Mouse (Mus musculus) forebrain, embryonic 14.5 days (tissue): Measurements from ENCODE around the gene Osbpl5. TPM values are rescaled to one million over a fixed set of nuclear protein-coding genes. Genes with fewer than 3 reads are reported as not detected.

ENCODE experiments used
- ATAC-seq: fragments of 200-750 bp; cut with Nextera tagmentation; 2 replicates; pipeline ENCODE4 v1.8.0; 2017; ENCODE audit warnings: mild to moderate bottlenecking, moderate library complexity
- DNase-seq: peaks from one replicate; pipeline ENCODE4 v3.0.0-alpha.2; 2015; ENCODE audit warnings: low spot score
- H3K27ac ChIP-seq: fragments of 300-500 bp; sonication (generic); 2 replicates; pipeline ENCODE4 v1.5.1; 2014; ENCODE audit warnings: low read depth, mild to moderate bottlenecking, control low read depth, low read length, moderate library complexity
- H3K27me3 ChIP-seq: fragments of 300-500 bp; sonication (generic); replicated peaks from 2 replicates; pipeline ENCODE4 v1.6.1; 2014; ENCODE audit warnings: low read length, control low read depth, mixed read lengths; ENCODE audit not compliant: control insufficient read depth, insufficient read depth
- H3K36me3 ChIP-seq: fragments of 300-500 bp; sonication (generic); 2 replicates; pipeline ENCODE4 v1.6.1; 2014; ENCODE audit warnings: low read length, control low read depth; ENCODE audit not compliant: control insufficient read depth, insufficient read depth
- H3K4me1 ChIP-seq: fragments of 300-500 bp; sonication (generic); 2 replicates; pipeline ENCODE4 v1.6.1; 2014; ENCODE audit warnings: antibody characterized with exemption, low read length, control low read depth; ENCODE audit not compliant: control insufficient read depth, insufficient read depth
- H3K4me2 ChIP-seq: fragments of 300-500 bp; sonication (generic); 2 replicates; pipeline ENCODE4 v1.6.1; 2014; ENCODE audit warnings: mild to moderate bottlenecking, control low read depth, low read length
- H3K4me3 ChIP-seq: fragments of 300-500 bp; sonication (generic); 2 replicates; pipeline ENCODE4 v1.5.1; 2014; ENCODE audit warnings: low read depth, low read length, control low read depth
- H3K9ac ChIP-seq: fragments of 300-500 bp; sonication (generic); 2 replicates; pipeline ENCODE4 v1.6.1; 2014; ENCODE audit warnings: mild to moderate bottlenecking, low read length, control low read depth, moderate library complexity
- H3K9me3 ChIP-seq: fragments of 300-500 bp; sonication (generic); replicated peaks from 2 replicates; pipeline ENCODE4 v1.6.1; 2016; ENCODE audit warnings: low read length, control low read depth, mixed read lengths; ENCODE audit not compliant: control insufficient read depth
- WGBS: fragments of 180-500 bp; shearing (Covaris S2); extraction: QIAGEN DNeasy Blood & Tissue Kit; methylation state at CpG from one replicate; pipeline ENCODE4 v1.1.7; 2014; 5-methylcytosine and 5-hydroxymethylcytosine counted together
- polyA plus RNA-seq: library from polyadenylated mRNA; unstranded; fragments of >200 nt; fragmentation: Nextera tagmentation; extraction: Ambion mirVana; gene quantifications from 2 replicates; pipeline ENCODE4 v1.2.1, GENCODE M21; 2014

Osbpl5 gene
- 25.8 and 29.4 TPM in 2 replicates for polyA plus RNA-seq

DNA sequence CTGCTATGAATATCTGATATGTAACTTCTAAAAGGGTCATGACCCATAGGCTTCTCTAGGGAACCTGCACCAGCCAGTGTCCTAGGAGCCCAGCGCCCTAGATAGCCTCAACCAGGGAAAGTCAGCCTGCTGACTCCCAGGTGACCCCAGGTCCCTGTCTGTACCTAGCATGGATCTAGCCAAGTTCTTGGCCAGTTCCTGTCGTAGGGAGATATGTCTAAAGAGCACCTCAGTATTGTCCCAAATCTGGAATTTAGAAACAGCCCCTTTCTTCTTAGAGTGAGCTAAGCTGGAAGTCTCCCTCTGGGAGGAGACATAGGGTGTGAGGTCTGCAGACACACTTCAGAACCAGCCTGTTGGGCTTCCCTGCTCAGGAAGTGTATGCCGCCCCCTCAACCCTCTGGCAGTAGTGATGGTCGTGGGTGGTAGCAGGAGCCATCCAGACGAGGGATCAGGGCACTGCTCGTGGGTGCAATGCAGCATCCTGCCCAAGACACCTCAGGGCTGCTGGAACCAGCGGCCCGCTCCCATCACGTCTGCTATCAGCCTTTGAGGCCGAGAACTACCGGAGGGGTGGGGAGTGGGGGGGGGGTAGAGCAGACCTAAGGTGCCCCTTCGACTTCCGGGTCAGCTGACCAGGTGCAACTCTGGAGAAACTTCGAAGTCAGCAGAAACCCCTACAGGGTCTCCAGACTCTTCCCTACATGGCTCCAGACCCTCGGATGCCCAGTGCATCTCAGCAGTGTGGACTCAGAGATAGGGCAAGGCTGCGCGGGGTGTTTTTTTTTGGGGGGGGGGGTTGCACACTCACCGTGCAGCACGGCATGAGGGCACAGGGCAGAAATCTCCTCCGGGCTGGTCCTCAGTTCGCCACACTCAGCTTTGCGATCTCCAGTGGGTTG is at the start of gene Osbpl5:
TSS of gene Osbpl5 (minus strand) at position 861 of the 902 bp plus-strand sequence.
- Histone ChIP-seq H3K4me2 (peak within 1 kb of the TSS; percentile 66), H3K9ac (peak within 1 kb of the TSS; percentile 29), H3K4me3 (peak within 1 kb of the TSS; percentile 28), H3K36me3 (no peaks in the 10 kb centered on the region), H3K4me1 (peaks cover 7% of the 10 kb centered on the region; the same call in 1 of the 2 replicates), H3K27me3 (peaks cover 6% of the 10 kb centered on the region; the same call in 1 of the 2 replicates), H3K27ac (no peak within 1 kb of the TSS), H3K9me3 (no peaks in the 10 kb centered on the region)
- ATAC-seq (0 out of 2 replicates have a peak, but pooled peaks have one; percentile 6), DNase-seq (no peak)
- WGBS: 29% methylated on average over 22 of the region's 22 CpGs

DNA sequence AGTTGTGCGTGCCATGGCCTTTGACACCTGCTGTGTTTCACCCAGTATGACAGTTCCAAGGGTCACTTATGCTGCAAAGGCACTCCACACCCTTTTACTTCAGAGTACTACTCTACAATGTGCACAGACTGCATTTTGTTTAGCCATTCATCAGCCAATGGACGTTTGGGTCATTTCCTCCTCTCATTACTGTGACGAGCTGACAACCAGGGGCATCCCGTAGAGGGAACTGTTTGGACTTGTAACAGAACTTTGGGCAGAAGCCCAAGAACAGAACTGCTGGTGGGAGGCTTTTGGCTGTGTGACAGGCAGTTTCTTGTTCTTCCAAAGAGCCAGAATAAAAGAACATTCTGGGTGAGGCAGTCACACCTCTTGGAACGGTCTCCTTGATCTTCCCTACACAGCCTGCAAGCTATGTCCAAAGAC is 48.4 kb upstream of the Osbpl5 start:
- peak; percentile 67 for DNase-seq
- Histone ChIP-seq H3K4me2 (no peak overlapping the region), H3K9me3 (no peaks in the 10 kb centered on the region), H3K36me3 (peaks cover 35% of the 10 kb centered on the region; the same call in 1 of the 2 replicates), H3K9ac (no peak overlapping the region), H3K4me1 (no peaks in the 10 kb centered on the region), H3K27me3 (no peaks in the 10 kb centered on the region), H3K4me3 (no peak overlapping the region), H3K27ac (no peak overlapping the region)
- ATAC-seq: peak; percentile 75
- WGBS: 41% methylated on average over 5 of the region's 5 CpGs

DNA sequence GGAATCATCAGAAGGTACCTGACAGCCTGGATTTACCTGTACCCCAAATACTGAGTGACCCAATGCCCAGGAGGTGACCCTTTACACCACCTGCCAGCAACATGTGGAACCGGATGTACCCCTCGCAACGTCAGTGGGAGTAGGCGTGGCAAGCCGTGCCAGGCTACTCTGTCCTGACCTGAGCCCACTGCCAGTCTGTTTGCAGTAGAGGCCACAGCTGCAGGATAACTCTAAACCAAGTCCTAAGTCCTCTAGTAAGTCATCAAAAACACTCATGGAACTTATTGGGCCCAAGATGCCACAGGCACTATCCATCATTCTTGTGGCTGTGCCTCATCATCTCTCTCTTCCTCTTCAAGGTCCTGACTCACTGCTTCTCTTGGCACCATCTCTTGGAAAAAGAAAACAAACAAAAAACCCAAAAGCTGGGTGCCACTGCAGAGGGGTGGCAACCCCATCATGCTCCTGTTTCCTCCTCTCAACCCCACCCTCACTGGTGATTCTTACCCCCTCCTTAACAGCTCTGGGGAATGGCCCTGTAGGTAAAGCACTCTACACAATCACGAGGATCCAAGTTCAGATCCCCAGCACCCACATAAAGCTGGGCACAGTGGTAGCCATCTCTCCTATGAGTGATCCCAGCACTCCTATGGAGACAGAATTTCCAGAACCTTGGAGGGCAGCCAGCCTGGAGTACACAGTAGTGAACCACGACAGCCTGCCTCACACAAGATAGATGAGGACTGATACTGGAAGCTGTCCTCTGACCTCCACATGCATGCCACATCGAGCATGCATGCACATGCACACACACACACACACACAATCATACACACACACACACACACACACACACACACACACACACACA is 44.6 kb upstream of the Osbpl5 start:
- peaks cover 56% of the 10 kb centered on the region for H3K36me3 ChIP-seq
- H3K4me1 ChIP-seq: no peaks in the 10 kb centered on the region
- no peak overlapping the region for H3K4me3 ChIP-seq
- ATAC-seq: no peak
- no peak overlapping the region for H3K27ac ChIP-seq
- DNase-seq: no peak
- no peak overlapping the region for H3K9ac ChIP-seq
- no peaks in the 10 kb centered on the region for H3K9me3 ChIP-seq
- H3K4me2 ChIP-seq: no peak overlapping the region
- H3K27me3 ChIP-seq: no peaks in the 10 kb centered on the region
- WGBS: 91% methylated on average over 8 of the region's 8 CpGs

DNA sequence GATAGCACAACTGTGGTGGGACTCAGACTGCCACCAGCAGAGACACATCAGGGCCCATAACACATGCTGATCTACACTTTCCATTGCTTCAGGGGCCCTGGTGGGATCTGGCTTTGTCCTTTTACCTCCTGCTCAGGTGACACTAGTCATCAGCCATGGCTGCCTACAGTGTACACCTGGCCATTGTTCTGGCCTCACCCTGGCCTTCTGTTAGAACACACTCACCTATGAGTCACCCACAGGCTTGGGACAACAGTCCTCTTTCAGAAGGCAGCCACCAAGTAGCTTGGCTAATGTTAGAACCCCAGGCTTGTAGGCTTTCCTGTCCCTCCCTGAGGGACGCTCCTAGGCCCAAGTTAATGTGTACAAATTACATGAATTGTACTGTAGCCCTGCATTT is 44.0 kb upstream of the Osbpl5 start:
- H3K4me3 ChIP-seq: no peak overlapping the region
- H3K9me3 ChIP-seq: no peaks in the 10 kb centered on the region
- no peak for ATAC-seq
- peaks cover 60% of the 10 kb centered on the region for H3K36me3 ChIP-seq
- no peaks in the 10 kb centered on the region for H3K4me1 ChIP-seq
- no peaks in the 10 kb centered on the region for H3K27me3 ChIP-seq
- no peak overlapping the region for H3K4me2 ChIP-seq
- H3K9ac ChIP-seq: no peak overlapping the region
- 88% methylated on average over 1 of the region's 1 CpGs for WGBS
- no peak overlapping the region for H3K27ac ChIP-seq
- no peak for DNase-seq

DNA sequence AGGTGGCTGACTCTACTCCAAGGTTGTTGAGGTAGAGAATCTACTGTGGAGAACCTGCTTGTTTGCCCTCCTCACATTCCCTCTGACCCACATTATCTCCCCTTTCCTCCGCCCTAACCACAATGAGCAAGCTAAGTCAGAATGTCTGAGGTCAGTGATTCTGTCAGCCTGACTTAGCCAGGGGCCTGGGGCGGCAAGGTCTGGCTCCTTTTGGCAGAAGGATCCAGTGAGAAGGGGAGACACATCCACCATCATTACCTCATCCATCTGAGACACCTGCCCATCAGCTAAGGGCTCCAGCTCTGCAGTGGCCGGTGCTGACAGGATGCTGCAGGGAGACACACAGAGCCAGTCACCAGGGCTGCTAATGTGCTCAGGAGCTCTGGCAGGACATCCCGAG is 42.0 kb upstream of the Osbpl5 start:
- H3K36me3 ChIP-seq: peaks cover 62% of the 10 kb centered on the region
- no peak for DNase-seq
- no peak overlapping the region for H3K9ac ChIP-seq
- no peak for ATAC-seq
- H3K4me1 ChIP-seq: no peaks in the 10 kb centered on the region
- H3K4me3 ChIP-seq: no peak overlapping the region
- H3K9me3 ChIP-seq: no peaks in the 10 kb centered on the region
- no peaks in the 10 kb centered on the region for H3K27me3 ChIP-seq
- H3K27ac ChIP-seq: no peak overlapping the region
- WGBS: 86% methylated on average over 4 of the region's 4 CpGs
- H3K4me2 ChIP-seq: no peak overlapping the region

DNA sequence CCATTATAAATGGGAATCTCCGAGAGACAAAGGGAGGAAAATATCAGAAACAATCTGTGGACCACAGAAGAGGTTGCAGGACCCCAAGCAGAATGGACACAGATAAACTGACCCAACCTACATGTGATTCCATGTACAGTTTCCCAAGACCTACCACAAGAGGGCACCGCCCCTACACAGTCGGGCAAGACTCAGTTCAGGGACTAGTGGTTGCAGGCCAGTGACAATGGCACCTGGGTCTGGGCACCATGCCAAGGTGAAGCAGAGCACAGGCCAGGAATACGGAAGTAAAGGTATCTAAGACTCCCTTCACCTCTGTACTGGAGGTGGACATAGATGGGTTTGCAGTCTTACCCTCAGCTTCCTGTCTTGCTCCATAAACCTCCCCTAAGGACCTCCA is 36.3 kb upstream of the Osbpl5 start:
- no peak overlapping the region for H3K4me3 ChIP-seq
- no peak overlapping the region for H3K4me2 ChIP-seq
- H3K9me3 ChIP-seq: no peaks in the 10 kb centered on the region
- no peak overlapping the region for H3K27ac ChIP-seq
- no peaks in the 10 kb centered on the region for H3K4me1 ChIP-seq
- H3K27me3 ChIP-seq: no peaks in the 10 kb centered on the region
- ATAC-seq: no peak
- H3K36me3 ChIP-seq: peaks cover 28% of the 10 kb centered on the region
- DNase-seq: peak; percentile 21
- H3K9ac ChIP-seq: no peak overlapping the region
- 54% methylated on average over 4 of the region's 4 CpGs for WGBS

DNA sequence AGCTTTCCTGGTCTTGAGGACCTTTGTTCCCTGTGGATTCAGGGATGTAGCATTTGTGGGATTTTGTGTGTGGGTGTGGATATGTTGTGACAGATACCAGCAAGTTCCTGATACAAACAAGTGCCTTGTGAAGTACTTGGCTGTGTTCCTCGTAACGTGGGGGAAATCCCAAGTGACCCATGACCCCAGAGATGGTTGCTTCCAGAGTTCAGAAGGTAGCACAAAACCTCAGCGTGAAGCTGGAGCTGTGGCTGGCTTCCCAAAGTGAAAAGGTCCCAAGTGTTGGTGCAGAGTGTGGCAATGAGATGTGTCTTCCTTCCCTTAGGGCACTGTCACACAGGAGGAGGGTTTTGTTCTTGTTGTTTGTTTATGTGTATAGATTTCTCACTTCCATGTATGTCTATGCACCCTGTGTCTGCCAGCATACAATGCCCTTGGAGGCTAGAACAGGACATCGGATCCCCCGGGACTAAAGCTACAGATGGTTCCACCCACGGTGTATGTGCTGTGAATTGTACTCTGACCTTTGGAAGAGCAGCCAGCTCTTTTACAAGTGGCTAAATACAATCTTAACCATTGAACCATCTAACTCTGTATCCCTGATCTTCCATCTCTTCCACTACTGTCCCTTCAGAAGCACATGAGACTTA is 35.7 kb upstream of the Osbpl5 start:
- H3K4me1 ChIP-seq: no peaks in the 10 kb centered on the region
- DNase-seq (no peak), ATAC-seq (no peak)
- no peaks in the 10 kb centered on the region for H3K27me3 ChIP-seq
- H3K27ac ChIP-seq: no peak overlapping the region
- WGBS: 80% methylated on average over 6 of the region's 6 CpGs
- peaks cover 22% of the 10 kb centered on the region for H3K36me3 ChIP-seq
- no peak overlapping the region for H3K9ac ChIP-seq
- H3K4me2 ChIP-seq: no peak overlapping the region
- H3K9me3 ChIP-seq: no peaks in the 10 kb centered on the region
- no peak overlapping the region for H3K4me3 ChIP-seq

DNA sequence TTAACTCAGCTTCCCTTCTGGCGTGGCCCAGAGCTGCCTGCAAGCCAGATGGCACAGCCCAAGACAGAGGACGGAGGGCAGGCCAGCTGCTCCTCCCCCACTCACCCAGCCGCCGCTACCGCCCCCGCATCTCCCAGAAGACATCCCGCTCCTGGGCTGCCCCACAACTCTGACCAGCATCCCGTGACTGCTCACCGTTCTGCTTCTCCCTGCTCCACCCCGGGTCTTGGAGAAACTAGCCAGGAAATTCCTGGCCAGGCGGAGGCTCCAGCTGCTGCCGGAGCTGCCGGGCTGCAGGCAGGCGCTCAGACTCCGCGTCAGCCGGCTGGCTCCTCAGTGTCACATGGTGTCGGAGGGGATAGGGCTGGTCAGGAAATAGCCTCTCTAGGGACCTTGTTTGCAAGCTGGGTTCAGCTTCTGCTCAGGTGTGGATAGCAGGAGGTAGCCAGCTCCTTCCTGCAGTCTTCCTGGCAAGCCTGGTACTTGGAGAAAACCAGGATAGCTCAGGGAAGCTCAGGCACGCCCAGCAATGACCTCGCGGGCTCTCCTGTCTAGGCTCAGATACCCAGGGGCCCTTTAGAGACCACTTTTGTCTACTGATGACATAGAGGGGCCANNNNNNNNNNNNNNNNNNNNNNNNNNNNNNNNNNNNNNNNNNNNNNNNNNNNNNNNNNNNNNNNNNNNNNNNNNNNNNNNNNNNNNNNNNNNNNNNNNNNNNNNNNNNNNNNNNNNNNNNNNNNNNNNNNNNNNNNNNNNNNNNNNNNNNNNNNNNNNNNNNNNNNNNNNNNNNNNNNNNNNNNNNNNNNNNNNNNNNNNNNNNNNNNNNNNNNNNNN is 27.4 kb upstream of the Osbpl5 start, which contains the start of gene Mrgpre:
TSS of gene Mrgpre (minus strand) at position 505 of the 834 bp plus-strand sequence.
- ATAC-seq: peak; percentile 87

More for the DNA sequence above, 27.4 kb upstream of the Osbpl5 start, which contains the start of gene Mrgpre:
- H3K4me1 ChIP-seq: peaks cover 15% of the 10 kb centered on the region
- peak within 1 kb of the TSS; percentile 43 for H3K4me3 ChIP-seq
- H3K4me2 ChIP-seq: peak within 1 kb of the TSS; percentile 72
- peak; percentile 75 for DNase-seq
- WGBS: 4% methylated on average over 20 of the region's 21 CpGs
- peak within 1 kb of the TSS; percentile 62; the same call in 1 of the 2 replicates for H3K27ac ChIP-seq
- H3K36me3 ChIP-seq: no peaks in the 10 kb centered on the region
- H3K9ac ChIP-seq: peak within 1 kb of the TSS; percentile 68
- H3K9me3 ChIP-seq: no peaks in the 10 kb centered on the region
- H3K27me3 ChIP-seq: no peaks in the 10 kb centered on the region
